Mouse (Mus musculus): ENCODE measurements around the gene Mertk.

GRCm38 (mm10) chr2:128790875-128791614 is 92.3 kb downstream of the Mertk start:
- no peak for TF ChIP-seq POLR2A (IDR thresholded peaks at IDR 0.05; ENCODE audit: low read depth, low read length)
- TF ChIP-seq CTCF (conservative IDR thresholded peaks at IDR 0.05 in 1 of 2, IDR thresholded peaks at IDR 0.05 in 1 of 2; ENCODE audit: low read depth in 2 of 2, low read length in 2 of 2), result no peak
- TF ChIP-seq NELFE (IDR thresholded peaks at IDR 0.05; ENCODE audit: low read depth, low read length), result no peak
- TF ChIP-seq ETS1 (conservative IDR thresholded peaks at IDR 0.05; ENCODE audit: low read depth, low read length), result no peak
- no peak for TF ChIP-seq SIN3A (IDR thresholded peaks at IDR 0.05; ENCODE audit: low read length)
- no peak for TF ChIP-seq CHD2 (IDR thresholded peaks at IDR 0.05; ENCODE audit: low read length)
- TF ChIP-seq ELF1 (IDR thresholded peaks at IDR 0.05; ENCODE audit: low read depth, low read length), result no peak
- TF ChIP-seq POLR2AphosphoS2 (IDR thresholded peaks at IDR 0.05; ENCODE audit: low read depth, low read length), result no peak
